Mouse (Mus musculus): ENCODE measurements around the gene Slc1a1. TPM values are rescaled to one million over a fixed set of nuclear protein-coding genes. Genes with fewer than 3 reads are reported as not detected.

Gene Slc1a1
- 152 TPM for polyA plus RNA-seq (2014; fragmentation: Illumina TruSeq; extraction: RNeasy Lipid Tissue Mini Kit (QIAGEN cat#74804); ENCODE audit: low read depth, low replicate concordance)

DNA sequence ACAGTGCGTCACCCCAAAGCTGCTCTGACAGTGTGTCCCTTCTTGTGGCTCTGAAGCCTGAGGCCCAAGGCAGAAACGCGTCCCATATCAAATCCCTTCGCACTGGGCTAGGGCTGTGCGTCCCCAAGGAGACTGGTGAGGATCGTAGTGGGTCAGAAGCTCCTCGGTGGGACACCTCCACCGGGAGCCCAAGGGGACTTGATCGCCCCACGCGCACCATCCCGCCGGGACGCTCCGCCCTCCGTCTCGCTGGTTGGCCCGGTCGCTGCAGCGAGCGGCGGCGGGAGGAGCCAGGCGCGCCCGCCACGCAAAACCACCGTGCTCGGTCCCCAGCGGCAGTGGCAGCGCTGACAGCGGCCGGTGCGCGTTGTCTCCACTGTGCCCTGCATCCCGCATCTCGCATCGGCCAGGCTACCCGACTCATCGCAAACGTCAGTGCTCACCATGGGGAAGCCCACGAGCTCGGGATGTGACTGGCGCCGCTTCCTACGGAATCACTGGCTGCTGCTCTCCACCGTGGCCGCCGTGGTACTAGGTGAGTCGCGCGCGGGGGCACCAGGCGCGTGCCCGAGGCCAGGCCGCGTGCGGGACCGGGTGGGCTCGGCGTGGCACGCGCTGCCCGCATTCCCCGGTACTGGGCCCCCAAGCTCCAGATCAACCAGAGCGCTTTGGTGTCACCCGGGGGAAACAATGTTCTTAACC is at the start of gene Slc1a1:
Gene Slc1a1 (plus strand): TSS at position 252 of the 702 bp plus-strand sequence.

Other genes with a start within 250 kb of the Slc1a1 start
- 9.8 TPM for gene Glis3, start 155.0 kb upstream of the Slc1a1 start, polyA plus RNA-seq (2014; fragmentation: Illumina TruSeq; extraction: RNeasy Lipid Tissue Mini Kit (QIAGEN cat#74804); ENCODE audit: low read depth, low replicate concordance)
- 58.1 TPM for gene Plpp6, start 128.9 kb downstream of the Slc1a1 start, polyA plus RNA-seq (2014; fragmentation: Illumina TruSeq; extraction: RNeasy Lipid Tissue Mini Kit (QIAGEN cat#74804); ENCODE audit: low read depth, low replicate concordance)
- 22.0 TPM for gene 4430402I18Rik, start 132.8 kb downstream of the Slc1a1 start, polyA plus RNA-seq (2014; fragmentation: Illumina TruSeq; extraction: RNeasy Lipid Tissue Mini Kit (QIAGEN cat#74804); ENCODE audit: low read depth, low replicate concordance)
- 61.6 TPM for gene Cdc37l1, start 155.3 kb downstream of the Slc1a1 start, polyA plus RNA-seq (2014; fragmentation: Illumina TruSeq; extraction: RNeasy Lipid Tissue Mini Kit (QIAGEN cat#74804); ENCODE audit: low read depth, low replicate concordance)
- 134 TPM for gene Ak3, start 212.9 kb downstream of the Slc1a1 start, polyA plus RNA-seq (2014; fragmentation: Illumina TruSeq; extraction: RNeasy Lipid Tissue Mini Kit (QIAGEN cat#74804); ENCODE audit: low read depth, low replicate concordance)